Mouse (Mus musculus): ENCODE results near the gene Kcna6.

The Kcna6 gene

DNA sequence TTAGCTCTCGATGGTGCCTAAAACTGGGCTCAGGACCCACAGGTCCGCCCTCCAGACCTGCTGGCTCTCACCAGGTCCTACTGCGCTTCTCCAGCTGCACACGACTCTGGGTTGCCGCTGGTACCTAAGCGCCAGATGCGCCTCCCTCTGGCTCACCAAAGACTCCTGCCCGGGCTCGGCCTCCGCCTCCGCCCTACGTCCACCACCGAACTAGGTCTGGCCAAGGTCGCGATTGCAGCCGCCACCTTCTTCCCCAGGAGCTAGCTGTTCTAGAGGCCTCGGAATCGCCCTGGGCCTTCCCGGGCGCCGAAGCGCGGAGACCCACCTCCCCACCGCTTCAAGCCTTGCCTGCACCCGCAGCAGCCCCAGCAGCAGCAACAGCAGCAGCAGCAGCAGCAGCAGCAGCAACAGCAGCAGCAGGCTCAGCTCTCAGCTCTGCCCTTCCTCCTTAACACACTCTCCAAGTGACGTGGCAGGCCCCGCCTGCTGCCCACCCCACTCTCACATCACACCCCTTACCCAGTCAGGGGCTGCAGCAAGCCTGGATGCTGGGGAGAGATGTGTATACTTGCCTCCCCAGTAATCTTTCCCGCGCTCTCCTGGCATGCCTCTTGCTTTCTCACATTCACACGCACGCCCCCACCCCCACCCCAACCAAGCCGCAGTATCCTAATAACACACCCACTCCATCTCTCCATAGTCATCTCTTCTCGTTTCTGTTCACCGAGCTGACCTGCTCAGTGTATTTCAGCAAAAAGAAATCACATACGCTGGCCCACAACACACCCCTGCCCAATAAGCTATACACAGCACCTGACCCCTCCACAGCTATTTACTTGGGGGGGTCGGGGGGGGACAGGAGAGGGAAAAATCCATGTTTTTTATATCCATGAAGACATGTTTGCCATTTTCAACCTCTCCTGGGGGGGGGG lies at the start of gene Kcna6:
TSS of gene Kcna6 (minus strand) at position 464 of the 932 bp plus-strand sequence.
- DNase-seq (ENCODE audit: low read depth, low spot score): no peak

DNA sequence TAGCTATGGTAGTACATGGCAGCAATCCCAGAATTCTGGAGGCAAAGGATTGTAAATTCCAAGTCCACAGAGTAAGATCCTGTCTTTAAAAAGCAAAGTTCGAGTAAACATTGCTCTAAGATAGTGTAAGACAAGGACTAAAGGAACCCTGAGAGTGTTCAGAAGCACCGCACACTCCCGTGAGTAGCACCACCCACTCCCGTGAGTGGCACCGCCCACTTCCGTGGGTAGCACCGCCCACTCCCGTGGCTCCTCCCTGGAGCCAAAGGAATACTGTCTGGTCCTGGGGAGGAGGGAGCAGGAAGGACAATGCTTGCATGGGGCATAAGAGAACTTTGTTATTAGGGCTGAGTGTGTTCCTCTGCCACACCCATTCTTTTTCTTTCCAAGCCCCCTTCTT lies 48.4 kb upstream of the Kcna6 start:
- DNase-seq (ENCODE audit: low read depth, low spot score): no peak

DNA sequence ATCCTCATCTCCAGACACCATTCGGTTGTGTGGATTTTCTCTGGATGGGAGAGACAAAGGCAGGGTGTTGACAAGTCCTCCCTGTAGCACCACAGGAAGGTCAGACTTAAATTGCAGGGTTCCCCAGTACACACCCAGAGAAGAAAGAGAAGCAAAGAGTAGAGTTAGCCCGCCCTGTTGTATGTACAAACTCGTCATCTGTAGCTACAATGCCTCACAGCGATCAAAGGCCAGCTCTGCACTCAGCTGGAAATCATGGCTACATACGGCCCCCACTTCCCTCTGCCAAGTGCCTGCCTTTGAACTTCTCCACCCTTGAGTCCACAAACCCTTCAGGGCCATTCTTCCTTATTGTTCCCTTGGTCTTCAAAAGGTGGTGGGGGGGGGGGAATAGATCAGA lies 43.7 kb upstream of the Kcna6 start:
- no peak for DNase-seq (ENCODE audit: low read depth, low spot score)

DNA sequence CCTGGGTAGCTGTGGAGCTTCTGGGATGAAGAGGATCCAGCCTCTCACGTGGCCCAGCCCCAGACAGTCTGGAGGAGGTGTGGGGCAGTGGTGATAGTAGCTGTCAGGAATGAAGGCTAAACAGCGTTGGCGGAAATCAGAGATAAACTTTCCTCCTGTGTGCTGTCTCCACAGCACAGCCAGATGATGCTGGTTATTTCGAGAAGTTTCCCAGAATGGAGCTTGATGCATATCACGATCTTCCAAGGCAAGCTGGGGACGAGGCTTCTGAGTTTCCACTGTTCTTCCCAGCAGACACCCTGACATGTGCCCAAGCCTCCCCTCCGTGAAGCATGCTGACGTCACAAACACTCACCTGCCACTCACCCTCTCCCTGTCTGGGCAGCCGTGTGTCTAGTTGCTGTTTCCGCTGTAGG lies 43.2 kb upstream of the Kcna6 start:
- DNase-seq (ENCODE audit: low read depth, low spot score): no peak

DNA sequence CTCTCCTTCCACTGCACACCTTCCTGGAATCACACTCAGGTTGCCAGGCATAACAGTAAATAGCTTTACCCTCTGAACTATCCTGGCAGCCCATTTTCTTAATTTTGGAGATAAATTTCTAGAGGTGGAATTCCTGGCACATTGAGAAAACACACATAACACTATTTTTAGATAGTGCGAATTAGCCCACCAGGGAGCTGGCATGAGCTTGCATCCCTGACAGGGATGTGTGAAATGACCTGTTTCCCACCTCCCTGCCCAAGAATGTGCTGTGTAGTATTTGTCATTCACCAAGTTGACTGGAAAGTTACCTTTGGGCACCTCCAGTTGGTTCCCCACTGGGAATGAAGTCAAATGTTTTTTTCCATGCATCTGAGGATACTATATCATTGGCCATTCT lies 42.6 kb upstream of the Kcna6 start:
- DNase-seq (ENCODE audit: low read depth, low spot score): no peak

DNA sequence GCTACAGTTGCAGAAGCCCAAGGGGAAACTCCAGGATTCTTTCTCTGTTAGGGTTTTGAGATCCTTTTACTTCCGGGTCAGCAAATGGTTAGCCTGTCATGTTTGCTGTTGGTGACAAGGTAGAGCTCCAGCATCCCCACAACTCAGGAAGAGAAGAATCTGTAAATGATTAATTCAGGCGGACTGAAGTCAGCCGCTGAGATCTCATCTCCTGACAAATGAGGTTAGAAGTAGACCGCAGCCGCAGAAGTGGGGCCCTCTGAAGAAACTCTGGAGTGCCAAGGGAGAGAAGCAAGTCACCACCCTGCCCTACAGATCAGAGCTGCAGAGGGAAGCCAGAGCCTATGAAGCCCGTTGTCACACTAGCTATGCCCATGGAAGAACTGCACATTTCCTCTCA lies 37.4 kb upstream of the Kcna6 start:
- no peak for DNase-seq (ENCODE audit: low read depth, low spot score)

DNA sequence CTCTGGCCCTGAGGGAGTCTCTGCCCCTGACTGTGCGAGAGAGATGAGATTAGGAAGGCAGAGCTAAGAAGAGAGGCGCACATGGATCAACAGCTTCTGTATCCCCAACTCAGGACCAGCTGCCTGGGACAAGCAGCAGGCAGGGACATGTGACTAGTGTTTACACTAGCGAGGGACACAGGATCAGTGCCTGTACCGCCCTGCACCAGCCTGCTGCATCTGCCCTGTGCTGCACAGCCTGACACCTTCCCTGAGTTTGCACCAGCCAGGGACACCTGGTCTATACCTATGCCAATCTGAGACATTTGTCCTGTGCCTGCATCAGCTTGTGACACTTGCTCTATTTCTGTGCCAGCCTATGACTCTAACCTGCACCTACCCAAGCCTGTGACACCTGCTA lies 33.4 kb upstream of the Kcna6 start:
- DNase-seq (ENCODE audit: low read depth, low spot score): no peak

DNA sequence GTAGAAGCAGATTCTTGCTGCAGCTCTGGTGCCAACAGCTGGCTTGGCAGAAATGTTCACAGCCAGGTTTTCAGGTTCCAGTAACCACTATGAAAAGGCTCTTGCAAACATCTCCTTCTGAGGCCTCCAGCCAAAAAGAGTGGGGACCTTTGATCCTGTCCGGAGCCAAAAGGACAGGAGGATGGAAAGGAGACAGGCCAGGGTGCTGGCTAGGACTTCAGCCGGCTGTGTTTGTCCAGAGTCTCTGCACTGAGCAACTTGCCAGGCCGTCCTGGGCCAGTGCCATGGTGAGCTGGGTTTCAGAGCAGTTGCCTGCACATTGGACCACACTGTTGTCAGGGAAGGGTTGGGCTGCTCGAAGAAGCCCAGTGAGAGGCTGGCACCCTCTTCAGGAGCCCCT lies 31.9 kb upstream of the Kcna6 start:
- no peak for DNase-seq (ENCODE audit: low read depth, low spot score)

DNA sequence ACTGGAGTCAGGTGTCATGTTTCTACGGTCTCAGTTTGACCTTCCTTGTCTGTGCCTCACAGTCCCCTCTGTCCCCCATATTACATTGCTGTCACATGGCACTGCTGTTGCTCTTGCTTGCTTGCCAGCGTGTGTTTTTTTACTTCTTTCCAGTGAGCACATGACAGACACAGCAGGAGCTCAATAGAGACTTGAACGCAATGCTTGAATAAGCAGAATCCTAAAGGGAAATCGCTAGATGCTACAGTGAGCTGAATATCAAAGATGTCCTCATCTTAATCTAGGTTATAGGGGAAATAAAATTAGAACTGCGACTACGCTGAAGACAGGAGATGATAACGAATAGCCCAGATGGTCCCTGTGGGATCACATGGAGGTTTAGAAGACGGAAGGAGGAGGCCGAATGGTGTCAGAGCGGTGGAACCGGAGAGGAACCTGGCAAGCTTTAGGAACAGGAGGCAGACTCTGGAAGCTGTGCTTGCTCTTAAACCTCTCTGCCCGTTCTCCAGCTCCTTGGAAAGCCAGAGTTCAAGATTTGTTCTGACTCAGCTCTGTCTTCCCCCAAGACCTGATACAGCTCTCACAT lies 29.8 kb upstream of the Kcna6 start:
- no peak for DNase-seq (ENCODE audit: low read depth, low spot score)

DNA sequence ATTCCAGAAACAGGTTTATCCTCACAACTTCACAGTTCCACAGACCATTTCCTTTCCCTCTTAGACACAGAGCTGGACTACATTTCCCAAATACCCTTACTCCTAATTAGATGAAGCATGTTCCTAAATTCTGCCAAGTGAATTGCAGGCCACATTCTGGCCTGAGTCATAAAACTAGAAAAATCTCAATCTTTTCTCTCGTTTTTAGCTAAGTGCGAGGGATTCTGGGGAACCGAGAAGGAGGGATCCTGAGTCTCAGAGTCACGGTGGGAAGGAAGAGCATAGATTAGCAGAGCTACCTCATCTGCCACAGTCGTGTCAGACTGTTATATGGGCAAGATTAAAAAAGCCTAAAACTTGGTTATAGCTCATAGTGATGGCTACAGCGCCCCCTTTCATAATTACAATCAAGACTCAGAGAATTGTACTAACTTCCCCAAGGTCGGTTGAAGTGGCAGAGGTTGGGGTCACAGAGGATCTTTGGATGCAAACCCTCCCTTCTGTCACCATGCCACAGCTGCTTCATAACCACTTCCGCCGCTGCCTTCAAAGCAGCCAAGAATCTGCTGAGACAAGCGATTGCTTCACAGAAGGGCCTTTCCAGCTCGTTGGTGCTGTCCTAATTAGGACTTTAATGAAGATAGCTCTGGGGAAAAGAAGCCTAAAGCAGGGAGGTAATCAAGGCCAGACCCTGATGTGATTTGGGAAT lies 28.6 kb upstream of the Kcna6 start:
- no peak for DNase-seq (ENCODE audit: low read depth, low spot score)

DNA sequence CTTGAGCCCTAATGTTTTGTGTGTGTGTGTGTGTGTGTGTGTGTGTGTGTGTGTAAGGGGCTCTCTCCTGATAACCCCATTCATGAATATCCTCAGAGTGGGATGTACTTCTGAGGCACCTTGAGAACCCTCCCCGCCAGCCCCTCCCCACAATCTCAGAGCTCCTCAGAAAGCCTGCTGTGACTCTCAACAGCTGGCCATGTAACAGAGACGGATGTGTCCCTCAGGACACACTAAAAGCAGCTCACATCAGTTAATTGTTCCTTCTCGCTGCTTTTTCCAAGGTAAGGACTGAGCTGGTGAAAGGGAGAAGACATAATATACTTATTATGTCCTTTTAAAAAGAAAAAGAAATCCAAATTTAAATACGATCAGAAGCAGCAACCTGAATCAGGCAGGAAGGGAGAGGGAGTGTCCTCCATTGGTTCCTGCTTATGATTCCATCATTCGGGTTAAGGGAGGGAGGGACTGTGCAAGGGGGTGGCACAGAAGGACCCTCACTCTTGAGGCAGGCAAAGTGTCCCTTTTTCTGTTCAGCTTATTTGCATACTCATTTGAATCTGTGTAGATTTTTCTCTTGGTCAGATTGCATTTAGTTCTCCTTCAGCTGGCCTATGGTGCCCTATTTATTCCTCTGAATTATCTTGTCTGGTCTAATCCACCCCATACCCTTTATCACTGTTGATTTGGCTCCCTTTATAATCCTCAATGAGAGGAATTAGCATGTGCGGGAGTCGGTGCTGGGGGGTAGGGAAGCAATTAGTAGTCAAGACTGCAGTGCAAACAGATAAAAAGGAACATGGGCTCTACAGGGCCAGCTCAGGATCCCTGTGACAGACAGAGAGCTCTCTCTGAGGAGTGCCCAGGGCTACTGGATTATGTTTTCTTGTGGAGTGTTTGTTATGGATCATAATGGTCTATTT lies 27.4 kb upstream of the Kcna6 start:
- no peak for DNase-seq (ENCODE audit: low read depth, low spot score)

DNA sequence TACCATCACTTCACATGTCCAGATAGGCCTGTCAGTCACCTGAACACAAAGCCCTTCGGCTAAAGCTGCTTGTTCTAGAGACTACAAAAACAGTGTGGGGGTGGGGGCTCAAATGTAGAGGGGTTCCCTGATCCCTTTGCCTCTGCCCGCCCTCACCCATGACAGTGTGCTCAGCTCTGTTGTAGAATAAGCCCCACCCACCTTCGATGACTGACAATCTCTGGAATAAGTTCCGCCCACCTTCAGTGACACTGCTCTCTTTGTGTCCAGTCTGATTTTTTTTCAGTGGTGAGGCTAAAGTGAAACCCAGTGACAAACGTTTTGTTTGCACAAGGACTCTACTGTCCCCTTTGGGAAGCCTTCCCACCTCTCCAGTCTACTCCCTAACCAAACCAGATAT lies 26.1 kb upstream of the Kcna6 start:
- DNase-seq (ENCODE audit: low read depth, low spot score): no peak

DNA sequence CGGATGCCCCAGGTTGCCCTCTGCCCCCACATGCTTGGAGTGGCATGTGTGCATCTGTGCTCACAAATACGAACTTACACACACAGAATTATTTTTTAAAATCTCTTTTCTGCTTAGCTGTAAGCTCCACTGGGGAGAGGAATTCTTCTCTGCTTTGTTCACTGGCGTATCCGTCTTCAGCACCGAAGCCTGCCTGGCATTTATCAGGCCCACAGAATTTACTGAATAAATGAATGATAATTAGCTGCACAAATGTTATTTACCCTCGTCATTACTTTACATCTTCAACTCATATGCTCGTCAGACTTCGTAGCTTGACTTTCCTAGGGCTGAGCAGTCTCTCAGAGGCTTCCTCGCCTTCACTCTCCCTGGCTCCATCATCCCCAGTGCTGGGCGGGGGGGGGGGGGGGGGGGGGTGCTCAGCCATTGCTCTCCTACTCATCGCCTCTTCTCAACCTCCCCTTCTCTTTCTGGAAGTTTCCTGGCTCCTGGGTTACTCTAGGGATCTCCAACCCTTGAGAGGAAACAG lies 24.2 kb upstream of the Kcna6 start:
- DNase-seq (ENCODE audit: low read depth, low spot score): no peak

DNA sequence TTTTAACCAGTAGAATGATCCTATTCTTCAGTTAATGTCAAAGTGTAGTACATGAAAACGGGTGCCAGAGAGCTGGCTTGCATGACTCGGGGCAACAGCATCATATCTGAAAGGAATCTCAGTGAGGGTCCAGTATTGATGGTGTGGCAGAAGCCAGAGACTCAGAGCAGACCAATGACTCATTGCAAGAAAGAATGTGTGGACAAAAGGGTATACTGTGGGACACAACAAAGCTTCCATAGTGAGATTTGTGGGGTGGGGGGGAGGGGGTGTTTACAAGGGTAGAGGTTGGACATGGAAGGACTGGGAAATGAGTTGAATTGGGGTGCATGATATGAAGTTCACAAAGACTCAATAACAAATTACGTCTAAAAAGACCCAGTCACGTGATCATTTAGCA lies 20.9 kb upstream of the Kcna6 start:
- no peak for DNase-seq (ENCODE audit: low read depth, low spot score)

DNA sequence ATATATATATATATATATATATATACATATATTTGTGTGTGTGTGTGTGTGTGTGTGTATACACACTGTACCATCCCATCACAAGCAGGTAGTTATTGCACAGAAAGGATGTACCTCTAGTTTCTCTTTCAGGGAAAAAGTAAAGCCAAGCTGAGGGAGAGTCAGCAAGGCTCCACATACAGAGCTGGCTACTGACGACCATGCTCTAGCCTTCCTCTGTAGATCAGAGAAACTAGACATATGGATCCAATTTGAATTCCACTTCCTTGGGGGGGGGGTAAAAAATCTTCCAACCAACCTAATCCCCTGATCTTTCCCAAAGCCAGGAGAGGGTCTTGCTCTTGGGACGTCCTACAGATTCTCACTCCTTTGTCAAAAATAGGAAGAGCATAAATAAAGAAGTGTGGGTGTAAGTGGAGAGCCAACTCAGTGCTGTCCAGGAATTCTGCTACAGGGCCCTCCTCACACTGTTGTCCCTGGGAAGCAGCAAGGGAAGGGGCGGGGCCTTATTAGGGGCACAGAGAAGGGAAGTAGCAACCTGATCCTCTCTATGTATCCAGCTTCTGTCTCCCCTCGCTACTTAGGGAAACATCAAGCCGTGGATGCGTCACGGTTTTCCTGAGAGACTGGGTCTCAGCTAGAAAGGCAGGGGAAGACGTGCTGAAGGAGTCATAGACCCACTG lies 15.4 kb upstream of the Kcna6 start:
- DNase-seq (ENCODE audit: low read depth, low spot score): no peak

DNA sequence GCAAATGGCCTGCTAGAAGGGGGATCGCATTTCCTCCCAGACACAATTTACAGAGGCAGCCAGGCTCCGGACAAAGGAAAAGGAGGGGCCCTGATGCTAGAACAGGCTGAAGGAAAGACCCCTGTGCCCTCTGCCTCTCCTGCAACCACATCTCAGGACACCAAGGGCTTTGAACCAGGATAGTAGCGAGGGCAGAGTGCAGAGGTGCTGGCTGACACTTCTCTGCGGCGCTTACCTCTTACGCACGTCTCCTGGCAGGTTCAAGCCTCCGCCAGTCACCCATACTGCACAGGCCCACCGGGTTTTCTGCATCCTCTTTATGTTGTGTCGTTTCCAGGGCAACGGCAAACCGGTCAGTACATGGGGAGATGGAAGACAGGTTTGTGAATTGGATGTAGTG lies 12.0 kb upstream of the Kcna6 start:
- DNase-seq (ENCODE audit: low read depth, low spot score): no peak

DNA sequence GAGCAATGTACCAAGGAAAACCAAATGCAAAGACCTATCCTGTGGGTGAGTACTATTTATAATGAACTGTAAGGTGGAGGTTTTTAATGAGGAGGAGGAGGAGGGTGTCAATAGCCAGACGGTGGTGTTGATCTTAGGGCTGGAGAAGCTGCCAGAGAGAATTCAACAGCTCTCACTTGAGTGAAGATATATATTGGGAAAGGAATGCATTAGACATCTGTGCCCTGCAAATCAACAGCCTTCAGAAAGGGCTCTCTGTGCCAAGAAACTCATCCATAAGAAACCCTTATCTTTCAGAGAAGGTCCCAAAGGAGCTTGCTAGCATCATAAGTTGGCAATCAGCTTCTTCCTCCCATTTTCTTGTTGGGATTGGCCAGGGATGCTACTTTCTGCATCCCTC lies 5.4 kb upstream of the Kcna6 start:
- no peak for DNase-seq (ENCODE audit: low read depth, low spot score)

DNA sequence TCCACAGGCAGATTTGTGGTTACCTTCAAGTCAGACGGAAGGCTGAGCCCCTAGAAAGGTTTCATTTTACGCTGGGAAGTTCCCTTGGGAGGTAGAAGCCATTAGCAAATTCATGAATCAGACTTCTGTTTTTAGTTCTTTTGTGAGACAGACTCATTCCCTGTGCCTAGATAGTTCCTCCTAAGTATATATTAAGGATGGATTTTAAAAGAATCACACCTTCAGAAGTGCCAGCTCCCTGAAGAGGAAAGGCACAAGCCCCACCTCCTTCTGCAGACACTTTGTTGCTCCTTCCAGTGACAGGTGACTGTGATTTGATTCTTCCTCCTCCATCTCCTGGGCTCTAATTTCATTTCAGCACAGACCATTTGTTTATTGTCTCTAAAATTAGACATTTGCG lies 2.1 kb upstream of the Kcna6 start:
- no peak for DNase-seq (ENCODE audit: low read depth, low spot score)

DNA sequence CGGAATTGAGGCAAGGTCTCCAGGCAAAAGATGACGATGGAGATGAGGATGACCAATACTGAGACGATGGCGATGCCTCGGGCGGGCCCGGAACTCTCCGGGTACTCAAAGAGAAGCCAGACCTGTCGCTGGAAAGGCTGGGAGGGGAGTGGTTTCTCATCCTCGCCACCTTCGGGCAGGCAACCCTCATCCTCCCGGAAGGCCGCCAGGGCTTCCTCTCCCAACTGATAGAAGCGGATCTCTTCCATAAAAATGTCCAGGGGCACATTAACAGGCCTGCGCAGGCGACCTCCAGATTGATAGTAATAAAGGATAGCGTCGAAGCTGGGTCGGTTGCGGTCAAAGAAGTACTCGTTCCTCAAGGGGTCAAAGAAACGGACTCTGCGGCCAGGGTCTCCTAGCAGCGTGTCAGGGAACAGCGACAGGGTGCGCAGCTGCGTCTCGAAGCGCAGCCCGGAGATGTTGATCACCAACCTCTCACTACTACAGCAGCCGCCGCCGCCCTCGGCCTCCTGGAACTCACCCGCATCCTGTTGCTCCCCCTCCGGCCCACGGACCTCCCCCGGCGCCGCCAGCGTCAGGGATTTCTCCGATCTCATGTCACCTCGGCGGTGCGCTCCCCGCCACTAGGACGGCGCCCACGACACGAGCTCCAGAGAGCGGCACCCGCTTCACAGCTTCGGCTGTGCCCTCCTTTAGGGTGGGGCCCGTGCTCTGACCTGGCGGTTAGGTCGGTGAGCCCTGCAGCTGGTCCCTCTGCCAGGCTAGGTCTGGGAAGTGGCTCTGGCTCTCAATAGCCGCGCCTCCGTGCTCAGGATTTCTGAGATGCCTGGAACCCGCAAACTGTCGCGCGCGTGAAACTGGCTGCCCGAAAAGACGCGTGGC lies 906 bp downstream of the Kcna6 start:
- no peak for DNase-seq (ENCODE audit: low read depth, low spot score)

DNA sequence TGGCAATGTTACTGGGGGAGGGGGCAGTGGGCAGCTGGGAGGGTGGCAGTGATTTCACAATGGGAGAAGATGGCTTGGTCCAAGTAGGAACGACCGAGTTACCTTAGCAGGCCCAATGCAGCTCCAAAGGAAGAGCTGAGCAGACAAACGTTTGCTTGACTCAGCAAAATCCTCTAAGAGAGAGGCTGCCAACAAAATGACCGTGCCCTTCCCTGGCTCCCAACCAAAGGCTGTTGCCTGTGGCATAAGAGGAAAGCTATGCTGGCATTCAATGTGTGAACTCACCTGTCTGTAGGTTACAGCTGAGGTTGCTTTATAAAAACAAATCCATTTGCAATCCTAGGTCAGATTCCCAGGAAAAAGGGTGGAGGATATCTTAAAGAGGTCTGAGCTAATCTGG lies 3.5 kb downstream of the Kcna6 start:
- DNase-seq (ENCODE audit: low read depth, low spot score): no peak

Measured in A20 (cell line).